Mouse (Mus musculus) effector memory CD4-positive, alpha-beta T cell, adult 5 months (primary cell): ENCODE data around the gene Fbrs. TPM values are rescaled to one million over a fixed set of nuclear protein-coding genes. Genes with fewer than 3 reads are reported as not detected.

ENCODE experiments used
- polyA plus RNA-seq: library from polyadenylated mRNA; unstranded; fragments of 100-300 nt; shearing (Covaris generic); gene quantifications from one replicate; pipeline ENCODE4 v1.2.1, GENCODE M21; 2017

The Fbrs gene
- polyA plus RNA-seq: 16.1 TPM

GRCm38 (mm10) chr7:127478635-127479317, at the start of gene Fbrs:
Fbrs (plus strand) TSS chr7:127479199.

GRCm38 (mm10) chr7:127448521-127449300, 30.3 kb upstream of the Fbrs start, which contains the start of gene Zfp689:
Zfp689 (minus strand) TSS chr7:127449158.

DNA sequence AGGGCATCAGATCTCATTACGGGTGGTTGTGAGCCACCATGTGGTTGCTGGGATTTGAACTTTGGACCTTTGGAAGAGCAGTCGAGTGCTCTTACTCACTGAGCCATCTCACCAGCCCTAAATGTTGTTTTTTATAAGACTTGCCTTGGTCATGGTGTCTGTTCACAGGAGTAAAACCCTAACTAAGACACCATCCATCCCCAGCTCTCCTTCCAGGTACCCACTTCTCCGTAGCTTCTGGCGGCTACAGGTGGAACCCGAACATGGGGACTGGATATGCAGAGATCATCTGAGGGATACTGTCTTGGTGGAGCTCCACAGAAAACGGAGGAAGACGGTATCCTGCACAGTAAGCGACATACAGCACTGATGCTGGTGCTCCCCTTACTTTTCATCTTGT, 19.7 kb upstream of the Fbrs start, which contains the start of gene Prr14:
TSS of gene Prr14 (plus strand) at position 301 of the 400 bp plus-strand sequence.

DNA sequence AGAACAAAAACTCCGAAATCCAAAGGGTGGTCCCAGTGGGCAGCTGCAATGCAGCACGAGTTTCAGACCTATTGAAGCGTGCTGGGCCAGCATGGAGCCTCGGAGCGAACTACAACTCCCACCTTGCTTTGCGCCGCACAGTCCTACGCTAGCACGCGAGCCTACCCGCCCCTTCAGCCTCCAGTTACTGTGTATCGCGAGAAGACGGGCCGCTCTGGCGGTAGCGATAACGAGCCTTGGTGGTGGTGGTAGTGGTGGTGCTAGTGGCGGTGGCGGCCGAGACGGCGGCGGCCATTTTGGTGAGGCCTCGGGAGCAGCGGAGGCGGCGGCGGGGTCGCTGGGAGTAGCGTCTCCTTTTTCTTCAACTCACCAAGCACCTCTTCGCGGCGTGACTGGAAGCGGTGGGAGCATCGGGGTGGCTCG, 32.8 kb downstream of the Fbrs start, which contains the start of gene Srcap:
TSS of gene Srcap (plus strand) at position 176 of the 423 bp plus-strand sequence.

GRCm38 (mm10) chr7:127519284-127519683, 40.3 kb downstream of the Fbrs start, which contains the start of gene Gm42715:
Gm42715 (plus strand) TSS chr7:127519584.

Other genes starting within 250 kb of the Fbrs start
- gene Zfp553, start 246.1 kb upstream of the Fbrs start, polyA plus RNA-seq: 8.8 TPM
- gene Sept1, start 246.1 kb upstream of the Fbrs start, polyA plus RNA-seq: 475 TPM
- 7.5 TPM for gene Zfp771, start 234.9 kb upstream of the Fbrs start, polyA plus RNA-seq
- gene Dctpp1, start 218.5 kb upstream of the Fbrs start, polyA plus RNA-seq: 12.7 TPM
- 24.9 TPM for gene Sephs2, start 205.1 kb upstream of the Fbrs start, polyA plus RNA-seq
- 346 TPM for gene Itgal, start 182.9 kb upstream of the Fbrs start, polyA plus RNA-seq
- 0.21 TPM for gene Zfp768, start 133.6 kb upstream of the Fbrs start, polyA plus RNA-seq
- gene Zfp747, start 103.1 kb upstream of the Fbrs start, polyA plus RNA-seq: 19.6 TPM
- 5.6 TPM for gene 9130019O22Rik, start 92.0 kb upstream of the Fbrs start, polyA plus RNA-seq
- 3.7 TPM for gene E430018J23Rik, start 85.6 kb upstream of the Fbrs start, polyA plus RNA-seq
- gene Zfp764, start 72.4 kb upstream of the Fbrs start, polyA plus RNA-seq: 10.0 TPM
- gene Zfp688, start 57.1 kb upstream of the Fbrs start, polyA plus RNA-seq: 18.7 TPM
- gene Zfp689, start 30.0 kb upstream of the Fbrs start, polyA plus RNA-seq: 12.1 TPM
- 122 TPM for gene Prr14, start 19.6 kb upstream of the Fbrs start, polyA plus RNA-seq
- 93.5 TPM for gene Srcap, start 32.8 kb downstream of the Fbrs start, polyA plus RNA-seq
- gene Gm42715, start 40.4 kb downstream of the Fbrs start, polyA plus RNA-seq: 4.3 TPM
- 10.3 TPM for gene Tmem265, start 82.2 kb downstream of the Fbrs start, polyA plus RNA-seq
- 82.7 TPM for gene Phkg2, start 94.1 kb downstream of the Fbrs start, polyA plus RNA-seq
- gene Ccdc189, start 109.4 kb downstream of the Fbrs start, polyA plus RNA-seq: 0.39 TPM
- gene Rnf40, start 109.6 kb downstream of the Fbrs start, polyA plus RNA-seq: 108 TPM
- 1.7 TPM for gene Zfp629, start 136.6 kb downstream of the Fbrs start, polyA plus RNA-seq
- 59.3 TPM for gene Bcl7c, start 229.7 kb downstream of the Fbrs start, polyA plus RNA-seq
- gene Ctf1, start 233.5 kb downstream of the Fbrs start, polyA plus RNA-seq: not detected